Mouse (Mus musculus) MEL (cell line): ENCODE measurements around the gene Smim15.

Experiments
- CHD1 ChIP-seq: IDR thresholded peaks from 2 replicates; pipeline ENCODE4 v1.6.1; 2012; ENCODE audit warnings: low read depth, mild to moderate bottlenecking, inconsistent platforms, low read length, improper control_type of control experiment
- CHD2 ChIP-seq: IDR thresholded peaks from 2 replicates; pipeline ENCODE4 v1.6.1; 2011; ENCODE audit warnings: low read length, improper control_type of control experiment
- CTCF ChIP-seq, 3 experiments: IDR thresholded peaks in 2 of 3; conservative IDR thresholded peaks in 1 of 3; 2 replicates each; pipeline ENCODE4 v1.5.1; 2011 to 2012; ENCODE audit warnings: low read length in 3 of 3, low read depth in 2 of 3, mild to moderate bottlenecking in 2 of 3, improper control_type of control experiment in 1 of 3, inconsistent platforms in 1 of 3, mixed read lengths in 1 of 3, moderate library complexity in 1 of 3; ENCODE audit not compliant: control insufficient read depth in 1 of 3, insufficient read depth in 1 of 3, poor library complexity in 1 of 3, severe bottlenecking in 1 of 3
- GATA1 ChIP-seq: IDR thresholded peaks from 2 replicates; pipeline ENCODE4 v1.6.1; 2011; ENCODE audit warnings: low read depth, low read length, improper control_type of control experiment
- MAX ChIP-seq: IDR thresholded peaks from 2 replicates; pipeline ENCODE4 v1.6.1; 2011; ENCODE audit warnings: low read length, improper control_type of control experiment
- MEF2A ChIP-seq: IDR thresholded peaks from 2 replicates; pipeline ENCODE4 v1.6.1; 2014; ENCODE audit warnings: low read depth, mild to moderate bottlenecking, inconsistent platforms, low read length, improper control_type of control experiment; ENCODE audit not compliant: poor library complexity, insufficient replicate concordance, severe bottlenecking; ENCODE audit errors: extremely low read depth
- MYC ChIP-seq: IDR thresholded peaks from 2 replicates; pipeline ENCODE4 v1.6.1; 2011; ENCODE audit warnings: low read depth, mild to moderate bottlenecking, low read length, improper control_type of control experiment, moderate library complexity
- POLR2A ChIP-seq, 2 experiments: IDR thresholded peaks; 2 replicates each; pipeline ENCODE4 v1.6.1; 2011 to 2012; ENCODE audit warnings: low read length in 2 of 2, mild to moderate bottlenecking in 2 of 2, control low read depth in 1 of 2, improper control_type of control experiment in 1 of 2, low read depth in 1 of 2, moderate library complexity in 1 of 2; ENCODE audit not compliant: control insufficient read depth in 1 of 2, insufficient read depth in 1 of 2, poor library complexity in 1 of 2
- POLR2AphosphoS5 ChIP-seq: IDR thresholded peaks from 2 replicates; pipeline ENCODE4 v1.6.1; 2012; ENCODE audit warnings: low read depth, borderline replicate concordance, mild to moderate bottlenecking, inconsistent platforms, low read length, moderate library complexity, mixed read lengths
- SIN3A ChIP-seq: IDR thresholded peaks from 2 replicates; pipeline ENCODE4 v1.6.1; 2012; ENCODE audit warnings: low read length, improper control_type of control experiment, inconsistent platforms
- USF1 ChIP-seq: IDR thresholded peaks from 2 replicates; pipeline ENCODE4 v1.6.1; 2014; ENCODE audit warnings: low read depth, mild to moderate bottlenecking, inconsistent platforms, low read length, improper control_type of control experiment, moderate library complexity
- ZC3H11A ChIP-seq: IDR thresholded peaks from 2 replicates; pipeline ENCODE4 v1.6.1; 2012; ENCODE audit warnings: low read depth, mild to moderate bottlenecking, inconsistent platforms, low read length, improper control_type of control experiment
- ZKSCAN1 ChIP-seq: IDR thresholded peaks from 2 replicates; pipeline ENCODE4 v1.6.1; 2012; ENCODE audit warnings: low read depth, mild to moderate bottlenecking, inconsistent platforms, low read length, improper control_type of control experiment, moderate library complexity

GRCm38 (mm10) chr13:108066021-108066420, 21.8 kb downstream of the Smim15 start:
- TF ChIP-seq SIN3A (peak; percentile 73), ZKSCAN1 (no peak), POLR2A (IDR thresholded peaks at IDR 0.05; ENCODE audit: control insufficient read depth in 1 of 2, insufficient read depth in 1 of 2, low read depth in 1 of 2, low read length in 2 of 2, poor library complexity in 1 of 2) (no peak), GATA1 (peak; percentile 83), CTCF (IDR thresholded peaks at IDR 0.05 in 2 of 3, conservative IDR thresholded peaks at IDR 0.05 in 1 of 3; ENCODE audit: control insufficient read depth in 1 of 3, insufficient read depth in 1 of 3, low read depth in 2 of 3, low read length in 3 of 3, poor library complexity in 1 of 3, severe bottlenecking in 1 of 3) (no peak), MYC (peak; percentile 87), CHD2 (no peak), ZC3H11A (no peak), USF1 (0 out of 2 replicates have a peak, but pooled peaks have one; percentile 3), POLR2AphosphoS5 (no peak), CHD1 (no peak), MEF2A (no peak; the same call in 1 of the 2 replicates), MAX (peak; percentile 46; the same call in 1 of the 2 replicates)
